Mouse (Mus musculus) forebrain, embryonic 15.5 days (tissue): ENCODE results near the gene Cadm4. TPM values are rescaled to one million over a fixed set of nuclear protein-coding genes. Genes with fewer than 3 reads are reported as not detected.

ENCODE experiments used
- ATAC-seq: fragments of 200-750 bp; cut with Nextera tagmentation; replicated peaks from 2 replicates; pipeline ENCODE4 v1.8.0; 2017; ENCODE audit warnings: mild to moderate bottlenecking, moderate TSS enrichment, moderate library complexity
- H3K27ac ChIP-seq: fragments of 300-500 bp; sonication (generic); replicated peaks from 2 replicates; pipeline ENCODE4 v1.5.1; 2015; ENCODE audit warnings: mild to moderate bottlenecking, inconsistent platforms
- H3K27me3 ChIP-seq: fragments of 300-500 bp; sonication (generic); 2 replicates; pipeline ENCODE4 v1.6.1; 2015; ENCODE audit warnings: inconsistent platforms
- H3K36me3 ChIP-seq: fragments of 300-500 bp; sonication (generic); 2 replicates; pipeline ENCODE4 v1.6.1; 2015; ENCODE audit warnings: mild to moderate bottlenecking, inconsistent platforms
- H3K4me1 ChIP-seq: fragments of 300-500 bp; sonication (generic); 2 replicates; pipeline ENCODE4 v1.6.1; 2015; ENCODE audit warnings: inconsistent platforms
- H3K4me2 ChIP-seq: fragments of 300-500 bp; sonication (generic); replicated peaks from 2 replicates; pipeline ENCODE4 v1.6.1; 2015; ENCODE audit warnings: mild to moderate bottlenecking, inconsistent platforms
- H3K4me3 ChIP-seq: fragments of 300-500 bp; sonication (generic); 2 replicates; pipeline ENCODE4 v1.5.1; 2015; ENCODE audit warnings: mild to moderate bottlenecking, inconsistent platforms
- H3K9ac ChIP-seq: fragments of 300-500 bp; sonication (generic); replicated peaks from 2 replicates; pipeline ENCODE4 v1.6.1; 2015; ENCODE audit warnings: mild to moderate bottlenecking, inconsistent platforms
- H3K9me3 ChIP-seq: fragments of 300-500 bp; sonication (generic); 2 replicates; pipeline ENCODE4 v1.6.1; 2016; ENCODE audit warnings: inconsistent platforms
- WGBS: fragments of 180-500 bp; shearing (Covaris S2); methylation state at CpG from one replicate; pipeline ENCODE4 v1.1.7; 2015; ENCODE audit warnings: mixed read lengths; 5-methylcytosine and 5-hydroxymethylcytosine counted together
- polyA plus RNA-seq: library from polyadenylated mRNA; unstranded; fragments of >200 nt; fragmentation: Nextera tagmentation; extraction: Ambion mirVana; gene quantifications from 2 replicates; pipeline ENCODE4 v1.2.1, GENCODE M21; 2015

The Cadm4 gene
- polyA plus RNA-seq, 1 experiment from 2014 or later: 76.4 TPM

- no peak overlapping the region for H3K4me2 ChIP-seq
- H3K9ac ChIP-seq: no peak overlapping the region
- H3K9me3 ChIP-seq: no peaks in the 10 kb centered on the region
- WGBS: 74% methylated on average over 6 of the region's 6 CpGs
- H3K27ac ChIP-seq: no peak overlapping the region
- ATAC-seq: no peak
- no peaks in the 10 kb centered on the region for H3K36me3 ChIP-seq
- no peak overlapping the region for H3K4me3 ChIP-seq
- peaks cover 8% of the 10 kb centered on the region for H3K4me1 ChIP-seq
- no peaks in the 10 kb centered on the region for H3K27me3 ChIP-seq
Observed at GRCm38 (mm10) chr7:24472442-24472841, 9.4 kb upstream of the Cadm4 start.

DNA sequence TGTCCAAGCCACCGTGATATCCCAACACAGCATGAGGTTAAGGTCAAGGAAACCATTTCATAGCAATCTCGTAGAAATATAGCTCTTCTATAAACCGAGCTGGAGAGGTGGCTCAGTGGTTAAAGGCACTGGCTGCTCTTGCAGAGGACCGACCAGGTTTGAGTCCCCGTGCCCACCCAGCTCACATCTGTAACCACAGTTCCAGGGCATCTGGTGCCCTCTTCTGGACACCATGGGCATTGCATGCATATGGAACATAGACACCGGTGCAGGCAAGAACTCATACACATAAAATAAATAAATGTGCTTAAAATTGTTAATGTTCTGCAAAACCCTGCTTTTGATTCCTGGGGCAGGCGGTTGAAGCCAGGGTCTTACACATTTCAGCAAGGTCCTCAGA, 8.9 kb upstream of the Cadm4 start:
- Histone ChIP-seq H3K9me3 (no peaks in the 10 kb centered on the region), H3K27me3 (no peaks in the 10 kb centered on the region), H3K4me1 (peaks cover 8% of the 10 kb centered on the region), H3K27ac (no peak overlapping the region), H3K4me2 (no peak overlapping the region), H3K36me3 (no peaks in the 10 kb centered on the region), H3K9ac (no peak overlapping the region), H3K4me3 (no peak overlapping the region)
- ATAC-seq: no peak
- WGBS: 77% methylated on average over 7 of the region's 7 CpGs

- no peak overlapping the region for H3K4me3 ChIP-seq
- H3K27ac ChIP-seq: no peak overlapping the region
- no peak overlapping the region for H3K9ac ChIP-seq
- peak; percentile 47 for ATAC-seq
- H3K36me3 ChIP-seq: no peaks in the 10 kb centered on the region
- no peaks in the 10 kb centered on the region for H3K9me3 ChIP-seq
- H3K4me1 ChIP-seq: peaks cover 8% of the 10 kb centered on the region
- WGBS: 45% methylated on average over 10 of the region's 10 CpGs
- H3K4me2 ChIP-seq: no peak overlapping the region
- H3K27me3 ChIP-seq: no peaks in the 10 kb centered on the region
Observed at GRCm38 (mm10) chr7:24473913-24474529, 7.8 kb upstream of the Cadm4 start.

- Histone ChIP-seq H3K36me3 (no peaks in the 10 kb centered on the region), H3K4me1 (peaks cover 13% of the 10 kb centered on the region), H3K4me2 (no peak overlapping the region), H3K27me3 (no peaks in the 10 kb centered on the region), H3K9me3 (no peaks in the 10 kb centered on the region), H3K27ac (no peak overlapping the region), H3K9ac (no peak overlapping the region), H3K4me3 (no peak overlapping the region)
- WGBS: 25% methylated on average over 21 of the region's 21 CpGs
- no peak for ATAC-seq
Observed at GRCm38 (mm10) chr7:24474811-24475506, 6.9 kb upstream of the Cadm4 start.

- H3K27ac ChIP-seq: no peak overlapping the region
- ATAC-seq: no peak
- no peaks in the 10 kb centered on the region for H3K9me3 ChIP-seq
- 81% methylated on average over 8 of the region's 8 CpGs for WGBS
- peaks cover 26% of the 10 kb centered on the region for H3K4me1 ChIP-seq
- no peak overlapping the region for H3K4me3 ChIP-seq
- no peaks in the 10 kb centered on the region for H3K36me3 ChIP-seq
- H3K27me3 ChIP-seq: no peaks in the 10 kb centered on the region
- no peak overlapping the region for H3K4me2 ChIP-seq
- no peak overlapping the region for H3K9ac ChIP-seq
Observed at GRCm38 (mm10) chr7:24476338-24476737, 5.5 kb upstream of the Cadm4 start.

DNA sequence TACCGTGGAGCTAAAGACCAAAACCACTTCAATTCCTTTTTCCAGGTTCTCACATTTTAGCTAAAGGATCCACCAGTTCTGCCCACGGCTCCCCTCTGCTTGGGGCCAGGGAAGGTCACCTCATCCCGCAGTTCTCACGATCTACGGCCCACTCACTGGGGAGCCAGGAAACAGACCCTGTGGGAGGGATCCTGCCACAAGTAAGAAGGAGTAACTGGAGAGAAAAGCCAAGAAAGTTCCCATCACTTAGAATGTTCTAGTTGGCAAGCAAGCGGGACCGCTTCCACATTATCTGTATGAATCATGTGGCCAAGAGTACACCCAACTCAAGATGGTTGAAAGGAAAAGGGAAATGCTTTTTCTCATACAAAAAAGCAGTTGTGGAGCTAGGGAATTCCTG, 5.0 kb upstream of the Cadm4 start:
- Histone ChIP-seq H3K36me3 (no peaks in the 10 kb centered on the region), H3K9me3 (no peaks in the 10 kb centered on the region), H3K27me3 (no peaks in the 10 kb centered on the region), H3K4me3 (no peak overlapping the region), H3K4me2 (no peak overlapping the region), H3K27ac (no peak overlapping the region), H3K9ac (no peak overlapping the region), H3K4me1 (peaks cover 28% of the 10 kb centered on the region)
- ATAC-seq: no peak
- 90% methylated on average over 7 of the region's 7 CpGs for WGBS

- Histone ChIP-seq H3K9me3 (no peaks in the 10 kb centered on the region), H3K36me3 (no peaks in the 10 kb centered on the region), H3K27ac (no peak overlapping the region), H3K9ac (no peak overlapping the region), H3K4me1 (peaks cover 40% of the 10 kb centered on the region), H3K4me3 (no peak overlapping the region), H3K4me2 (no peak overlapping the region), H3K27me3 (no peaks in the 10 kb centered on the region)
- WGBS: 93% methylated on average over 5 of the region's 5 CpGs
- no peak for ATAC-seq
Observed at GRCm38 (mm10) chr7:24478911-24479310, 2.9 kb upstream of the Cadm4 start.

DNA sequence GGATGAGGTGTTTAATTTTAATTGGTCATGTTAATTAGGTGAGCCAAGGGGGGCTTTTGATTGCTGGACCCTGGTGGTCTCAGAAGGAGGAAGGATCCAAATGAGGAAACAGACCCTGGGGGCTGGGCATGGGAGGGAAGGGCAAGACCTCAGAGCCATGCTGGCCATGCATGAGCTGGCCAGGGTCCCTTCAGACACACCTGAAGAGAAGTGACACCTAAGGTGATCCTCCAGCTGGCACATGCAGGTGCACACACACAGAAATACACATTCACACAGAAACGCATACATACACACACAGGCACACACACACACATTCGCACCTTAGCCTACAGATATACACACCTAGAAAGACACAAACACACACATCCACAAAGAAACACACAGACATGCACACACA, 2.1 kb upstream of the Cadm4 start:
- Histone ChIP-seq H3K9ac (no peak overlapping the region), H3K27ac (no peak overlapping the region), H3K36me3 (no peaks in the 10 kb centered on the region), H3K9me3 (no peaks in the 10 kb centered on the region), H3K4me3 (no peak overlapping the region), H3K27me3 (no peaks in the 10 kb centered on the region), H3K4me2 (0 out of 2 replicates have a peak overlapping the region, but pooled peaks have one; percentile 79), H3K4me1 (peaks cover 46% of the 10 kb centered on the region)
- no peak for ATAC-seq
- WGBS: 96% methylated on average over 2 of the region's 2 CpGs

- peak overlapping the region; percentile 92 for H3K9ac ChIP-seq
- no peaks in the 10 kb centered on the region for H3K27me3 ChIP-seq
- peak overlapping the region; percentile 22; the same call in 1 of the 2 replicates for H3K27ac ChIP-seq
- peak overlapping the region; percentile 85 for H3K4me3 ChIP-seq
- ATAC-seq: no peak
- no peaks in the 10 kb centered on the region for H3K36me3 ChIP-seq
- H3K4me1 ChIP-seq: peaks cover 47% of the 10 kb centered on the region
- no peaks in the 10 kb centered on the region for H3K9me3 ChIP-seq
- WGBS: 51% methylated on average over 18 of the region's 18 CpGs
- peak overlapping the region; percentile 79 for H3K4me2 ChIP-seq
Observed at GRCm38 (mm10) chr7:24480121-24480941, 1.5 kb upstream of the Cadm4 start.

DNA sequence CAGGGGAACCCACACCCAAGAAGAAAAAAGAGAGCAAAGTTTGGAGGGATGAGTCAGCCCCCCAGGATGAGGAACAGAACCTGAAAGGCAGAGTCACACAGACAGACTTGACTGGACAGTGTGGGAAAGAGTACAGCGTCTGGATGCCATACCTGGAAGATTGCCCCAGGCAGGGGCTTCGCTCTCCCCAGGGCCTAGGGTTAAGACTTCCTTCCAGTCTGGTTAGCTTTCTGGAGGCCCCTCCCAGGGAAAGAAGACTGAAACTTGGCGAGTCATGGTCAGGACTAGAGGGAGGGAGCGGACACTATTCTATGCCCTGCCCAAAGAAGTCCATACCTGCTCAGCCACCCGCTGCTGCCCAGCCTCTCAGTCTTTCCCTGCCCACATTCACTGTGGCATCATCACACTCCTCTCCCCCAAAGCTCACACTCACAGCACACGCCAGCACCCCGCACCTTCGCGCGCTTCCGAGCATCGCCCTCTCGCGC, 793 bp upstream of the Cadm4 start:
- WGBS: 14% methylated on average over 14 of the region's 14 CpGs
- peak overlapping the region; percentile 92 for H3K9ac ChIP-seq
- peaks cover 54% of the 10 kb centered on the region for H3K4me1 ChIP-seq
- peak overlapping the region; percentile 84 for H3K27ac ChIP-seq
- peak overlapping the region; percentile 79 for H3K4me2 ChIP-seq
- H3K36me3 ChIP-seq: no peaks in the 10 kb centered on the region
- peak; percentile 42 for ATAC-seq
- no peaks in the 10 kb centered on the region for H3K27me3 ChIP-seq
- peak overlapping the region; percentile 85 for H3K4me3 ChIP-seq
- H3K9me3 ChIP-seq: no peaks in the 10 kb centered on the region

GRCm38 (mm10) chr7:24482208-24483020, 591 bp downstream of the Cadm4 start:
- Histone ChIP-seq H3K27me3 (no peaks in the 10 kb centered on the region), H3K4me3 (peak overlapping the region; percentile 85), H3K36me3 (no peaks in the 10 kb centered on the region), H3K27ac (peak overlapping the region; percentile 84), H3K9ac (peak overlapping the region; percentile 92), H3K9me3 (no peaks in the 10 kb centered on the region), H3K4me2 (peak overlapping the region; percentile 79), H3K4me1 (peaks cover 67% of the 10 kb centered on the region)
- ATAC-seq: no peak; the same call in 1 of the 2 replicates
- 2% methylated on average over 18 of the region's 38 CpGs for WGBS
